Mouse (Mus musculus) embryonic facial prominence, embryonic 11.5 days (tissue): ENCODE data around the gene Nmt1. TPM values are rescaled to one million over a fixed set of nuclear protein-coding genes. Genes with fewer than 3 reads are reported as not detected.

Experiments used
- ATAC-seq: fragments of 200-750 bp; cut with Nextera tagmentation; replicated peaks from 2 replicates; pipeline ENCODE4 v1.8.0; 2017; ENCODE audit warnings: low read depth; ENCODE audit not compliant: insufficient number of reproducible peaks, low FRiP score, low TSS enrichment
- DNase-seq: peaks from one replicate; pipeline ENCODE4 v3.0.0-alpha.2; 2015; ENCODE audit warnings: low spot score
- H3K27ac ChIP-seq: fragments of 300-500 bp; sonication (generic); replicated peaks from 2 replicates; pipeline ENCODE4 v1.5.1; 2014; ENCODE audit warnings: mild to moderate bottlenecking, low read depth, low read length, control low read depth
- H3K27me3 ChIP-seq: fragments of 300-500 bp; sonication (generic); 2 replicates; pipeline ENCODE4 v1.6.1; 2014; ENCODE audit warnings: mild to moderate bottlenecking, low read length, moderate library complexity, mixed read lengths; ENCODE audit not compliant: control insufficient read depth, insufficient read depth
- H3K36me3 ChIP-seq: fragments of 300-500 bp; sonication (generic); replicated peaks from 2 replicates; pipeline ENCODE4 v1.6.1; 2014; ENCODE audit warnings: low read depth, mild to moderate bottlenecking, low read length, moderate library complexity, mixed read lengths; ENCODE audit not compliant: control insufficient read depth, insufficient read depth
- H3K4me1 ChIP-seq: fragments of 300-500 bp; sonication (generic); 2 replicates; pipeline ENCODE4 v1.6.1; 2014; ENCODE audit warnings: low read length, mixed read lengths; ENCODE audit not compliant: control insufficient read depth, insufficient read depth
- H3K4me2 ChIP-seq: fragments of 300-500 bp; sonication (generic); 2 replicates; pipeline ENCODE4 v1.6.1; 2014; ENCODE audit warnings: low read depth, mild to moderate bottlenecking, control low read depth, low read length, moderate library complexity
- H3K4me3 ChIP-seq: fragments of 300-500 bp; sonication (generic); 2 replicates; pipeline ENCODE4 v1.5.1; 2014; ENCODE audit warnings: low read depth, low read length, control low read depth
- H3K9ac ChIP-seq: fragments of 300-500 bp; sonication (generic); replicated peaks from 2 replicates; pipeline ENCODE4 v1.6.1; 2014; ENCODE audit warnings: mild to moderate bottlenecking, control low read depth, low read length
- H3K9me3 ChIP-seq: fragments of 300-500 bp; sonication (generic); replicated peaks from 2 replicates; pipeline ENCODE4 v1.6.1; 2016; ENCODE audit warnings: mild to moderate bottlenecking, low read length, inconsistent platforms, mixed read lengths; ENCODE audit not compliant: control insufficient read depth
- WGBS: fragments of 180-500 bp; shearing (Covaris S2); extraction: QIAGEN DNeasy Blood & Tissue Kit; methylation state at CpG from one replicate; pipeline ENCODE4 v1.1.7; 2014; 5-methylcytosine and 5-hydroxymethylcytosine counted together
- polyA plus RNA-seq: library from polyadenylated mRNA; unstranded; fragments of >200 nt; fragmentation: Nextera tagmentation; extraction: Ambion mirVana; gene quantifications from 2 replicates; pipeline ENCODE4 v1.2.1, GENCODE M21; 2014

The Nmt1 gene
- polyA plus RNA-seq, 1 experiment from 2014 or later = 48.6 TPM

DNA sequence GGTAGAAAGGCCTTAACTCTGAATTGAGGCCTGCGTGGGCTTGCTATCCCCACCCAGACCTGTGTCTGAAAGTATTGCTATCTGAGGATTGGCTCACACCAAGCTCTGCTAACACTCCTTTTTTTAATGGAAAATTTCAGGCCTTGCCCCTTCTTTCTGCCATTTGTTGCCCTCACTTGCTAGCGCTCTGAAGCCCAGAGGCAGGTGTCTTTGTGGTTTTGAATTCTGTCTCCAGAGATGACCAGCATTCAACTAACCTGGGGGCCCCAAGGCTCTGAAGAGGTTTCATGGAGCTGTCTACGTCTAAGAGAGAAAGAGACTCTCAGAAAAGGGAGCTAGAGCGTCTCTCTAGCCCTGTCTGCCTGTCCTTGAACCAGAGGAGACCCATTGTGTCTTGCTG lies 40.3 kb downstream of the Nmt1 start:
- no peak overlapping the region for H3K4me3 ChIP-seq
- no peaks in the 10 kb centered on the region for H3K27me3 ChIP-seq
- DNase-seq (no peak), ATAC-seq (no peak)
- H3K4me2 ChIP-seq = no peak overlapping the region
- H3K27ac ChIP-seq = no peak overlapping the region
- H3K36me3 ChIP-seq = peaks cover 17% of the 10 kb centered on the region
- no peaks in the 10 kb centered on the region for H3K9me3 ChIP-seq
- H3K9ac ChIP-seq = no peak overlapping the region
- WGBS = 87% methylated on average over 4 of the region's 4 CpGs
- no peaks in the 10 kb centered on the region for H3K4me1 ChIP-seq

DNA sequence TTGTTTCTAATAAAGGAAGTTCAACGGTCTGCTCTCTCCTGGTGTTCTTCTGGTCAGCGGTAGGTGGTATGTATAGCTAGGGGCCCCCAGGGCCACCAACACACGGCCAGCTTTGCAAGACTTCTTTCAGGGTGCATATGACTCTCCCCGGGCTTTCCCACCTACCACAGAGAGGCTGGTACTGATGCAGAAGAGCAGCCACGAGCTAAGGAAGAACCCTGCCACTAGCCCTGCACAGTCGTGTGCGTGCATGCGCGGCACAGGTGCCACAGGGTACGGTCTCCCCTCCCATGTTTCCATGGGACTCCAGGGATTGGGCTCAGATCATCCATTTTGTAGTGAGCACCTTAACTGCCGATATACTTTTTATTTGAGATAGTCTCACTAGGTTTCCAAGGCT lies 40.9 kb downstream of the Nmt1 start:
- ATAC-seq (no peak), DNase-seq (no peak)
- 95% methylated on average over 11 of the region's 11 CpGs for WGBS
- H3K4me2 ChIP-seq = no peak overlapping the region
- no peaks in the 10 kb centered on the region for H3K27me3 ChIP-seq
- no peak overlapping the region for H3K9ac ChIP-seq
- H3K36me3 ChIP-seq = peaks cover 16% of the 10 kb centered on the region
- no peak overlapping the region for H3K4me3 ChIP-seq
- H3K4me1 ChIP-seq = no peaks in the 10 kb centered on the region
- no peak overlapping the region for H3K27ac ChIP-seq
- no peaks in the 10 kb centered on the region for H3K9me3 ChIP-seq

DNA sequence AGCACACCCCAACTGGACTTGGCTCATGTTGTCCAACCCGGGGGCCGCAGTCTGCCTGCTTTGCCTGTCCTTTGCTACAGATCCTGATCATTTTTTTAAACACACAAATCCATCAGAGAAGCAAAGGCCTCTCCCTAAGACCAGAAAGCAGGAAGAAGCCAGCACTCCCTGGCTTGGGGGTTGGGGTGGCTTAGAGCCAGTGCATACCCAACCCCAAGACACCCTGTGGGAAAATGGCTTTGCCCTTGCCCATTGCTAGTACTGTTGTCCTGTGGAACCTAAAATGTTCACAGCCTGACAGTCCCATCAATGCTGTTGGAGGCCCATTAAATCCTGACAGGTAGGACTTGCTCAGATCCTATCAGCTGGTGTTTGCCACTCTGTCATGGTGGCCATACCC lies 41.7 kb downstream of the Nmt1 start:
- 95% methylated on average over 2 of the region's 2 CpGs for WGBS
- Histone ChIP-seq H3K27me3 (no peaks in the 10 kb centered on the region), H3K4me2 (no peak overlapping the region), H3K9ac (no peak overlapping the region), H3K9me3 (no peaks in the 10 kb centered on the region), H3K4me3 (no peak overlapping the region), H3K27ac (no peak overlapping the region), H3K4me1 (no peaks in the 10 kb centered on the region), H3K36me3 (peaks cover 10% of the 10 kb centered on the region)
- DNase-seq (no peak), ATAC-seq (no peak)

DNA sequence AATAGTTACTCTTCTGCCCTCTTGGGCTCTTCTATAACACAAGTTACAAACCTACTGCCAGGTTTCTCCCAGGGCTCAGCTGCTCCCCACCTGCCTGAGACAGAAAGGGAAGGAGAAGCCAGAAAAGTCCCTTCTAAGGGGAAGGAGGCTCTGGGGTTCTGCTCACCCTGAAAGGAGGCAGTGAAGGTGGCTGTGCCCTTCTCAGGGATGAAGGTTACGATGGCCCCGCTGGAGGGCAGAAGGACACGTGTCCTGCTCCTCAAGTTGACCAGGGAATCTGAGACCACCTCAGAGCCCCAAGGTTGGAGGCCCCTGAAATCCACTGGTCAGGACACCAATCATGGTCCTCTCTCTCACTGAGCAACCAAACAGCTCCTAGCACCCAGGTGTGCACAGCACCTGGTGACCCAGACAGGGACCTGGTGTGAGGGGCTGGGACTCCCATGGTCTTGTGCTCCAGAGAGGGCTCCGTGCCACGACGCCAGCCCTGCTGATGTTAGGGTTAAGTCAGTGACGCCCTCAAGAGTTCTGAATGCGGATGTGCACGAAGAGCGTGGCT lies 42.4 kb downstream of the Nmt1 start:
- no peaks in the 10 kb centered on the region for H3K27me3 ChIP-seq
- WGBS = 92% methylated on average over 10 of the region's 10 CpGs
- no peak overlapping the region for H3K4me3 ChIP-seq
- H3K36me3 ChIP-seq = peaks cover 10% of the 10 kb centered on the region
- no peaks in the 10 kb centered on the region for H3K9me3 ChIP-seq
- H3K4me1 ChIP-seq = no peaks in the 10 kb centered on the region
- H3K27ac ChIP-seq = no peak overlapping the region
- no peak overlapping the region for H3K4me2 ChIP-seq
- DNase-seq (no peak), ATAC-seq (no peak)
- no peak overlapping the region for H3K9ac ChIP-seq

DNA sequence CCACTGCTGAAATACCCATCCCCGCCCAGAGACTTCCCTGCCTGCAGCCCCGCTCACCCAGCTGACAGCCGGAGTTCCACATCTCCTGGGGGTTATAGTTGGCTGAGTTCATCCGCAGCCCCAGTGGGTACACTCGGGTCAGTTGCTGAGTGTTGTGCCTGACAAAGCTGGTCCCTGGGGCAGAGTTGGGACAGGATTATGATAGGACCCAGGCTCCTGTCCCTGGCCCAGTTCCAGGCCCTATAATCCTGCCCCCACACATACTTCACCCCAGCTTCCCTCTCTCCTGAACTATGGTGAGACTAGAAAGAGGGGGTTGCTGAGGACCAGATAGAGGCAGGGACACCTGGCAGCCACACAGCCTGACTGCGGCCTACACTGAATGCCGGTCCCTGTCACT lies 45.7 kb downstream of the Nmt1 start:
- Histone ChIP-seq H3K4me2 (no peak overlapping the region), H3K36me3 (no peaks in the 10 kb centered on the region; the same call in none of the 2 replicates), H3K9ac (no peak overlapping the region), H3K9me3 (no peaks in the 10 kb centered on the region), H3K27ac (no peak overlapping the region), H3K4me3 (no peak overlapping the region), H3K4me1 (no peaks in the 10 kb centered on the region), H3K27me3 (peaks cover under 1% of the 10 kb centered on the region; the same call in 1 of the 2 replicates)
- ATAC-seq = no peak
- DNase-seq = no peak
- 85% methylated on average over 7 of the region's 7 CpGs for WGBS

DNA sequence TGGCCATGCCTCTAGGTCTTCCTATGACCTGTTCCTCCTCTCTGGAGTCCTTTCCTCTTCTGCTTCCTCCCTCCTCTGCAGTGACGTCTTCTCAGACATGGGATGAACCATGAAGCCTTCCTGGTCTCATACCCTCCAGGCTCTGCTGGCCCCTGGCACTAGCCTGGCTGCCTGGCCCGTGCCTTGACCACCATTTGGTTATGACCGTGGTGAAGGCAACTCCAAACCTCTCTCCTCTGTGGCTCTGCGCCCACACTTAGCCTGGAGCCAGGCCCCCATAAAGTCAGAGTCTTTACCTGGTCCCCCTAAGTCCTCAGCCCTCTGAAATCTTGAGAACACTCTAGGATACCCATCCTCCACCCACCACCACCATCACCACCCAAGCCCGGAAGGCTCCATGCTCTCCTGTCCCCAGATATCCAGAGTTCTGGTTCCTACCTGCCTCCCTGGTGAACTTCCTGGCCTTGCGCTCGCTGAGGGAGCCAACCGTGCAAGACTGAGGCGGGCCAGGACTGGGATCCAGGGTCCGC lies 46.2 kb downstream of the Nmt1 start:
- Histone ChIP-seq H3K4me3 (no peak overlapping the region), H3K27ac (no peak overlapping the region), H3K36me3 (no peaks in the 10 kb centered on the region; the same call in 1 of the 2 replicates), H3K9me3 (no peaks in the 10 kb centered on the region), H3K4me1 (no peaks in the 10 kb centered on the region), H3K4me2 (no peak overlapping the region), H3K9ac (no peak overlapping the region), H3K27me3 (peaks cover 2% of the 10 kb centered on the region; the same call in 1 of the 2 replicates)
- DNase-seq (no peak), ATAC-seq (no peak)
- WGBS = 52% methylated on average over 10 of the region's 10 CpGs

DNA sequence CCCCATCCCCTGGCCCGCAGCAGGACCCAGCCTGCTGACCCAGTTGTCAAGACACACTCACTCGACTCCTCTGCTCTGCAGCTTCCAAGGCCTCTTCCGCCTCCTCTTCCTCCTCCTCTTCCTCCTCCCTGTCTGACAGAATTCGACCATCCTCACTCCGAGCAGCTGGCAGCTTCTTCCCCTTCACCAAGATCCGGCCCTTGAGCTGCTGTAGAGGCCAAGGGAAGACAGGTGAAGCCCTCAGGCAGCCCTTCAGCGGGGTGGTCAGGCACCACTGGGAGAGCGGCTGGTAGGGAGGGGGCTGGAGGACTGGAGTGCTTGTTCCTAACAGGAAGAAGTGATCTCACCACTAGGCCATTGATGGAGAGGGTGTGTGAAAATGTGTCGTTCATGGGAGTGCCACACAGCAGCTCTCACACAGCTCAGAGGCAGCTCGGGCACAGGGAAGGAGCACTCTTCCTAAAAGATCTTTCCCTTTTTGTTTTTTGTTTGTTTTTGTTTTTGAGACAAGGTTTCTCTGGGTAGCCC lies 46.9 kb downstream of the Nmt1 start:
- Histone ChIP-seq H3K36me3 (no peaks in the 10 kb centered on the region; the same call in 1 of the 2 replicates), H3K4me3 (no peak overlapping the region), H3K27ac (no peak overlapping the region), H3K9ac (no peak overlapping the region), H3K9me3 (no peaks in the 10 kb centered on the region), H3K4me2 (no peak overlapping the region), H3K4me1 (no peaks in the 10 kb centered on the region), H3K27me3 (peaks cover 3% of the 10 kb centered on the region)
- DNase-seq = no peak
- 18% methylated on average over 10 of the region's 10 CpGs for WGBS
- no peak for ATAC-seq

DNA sequence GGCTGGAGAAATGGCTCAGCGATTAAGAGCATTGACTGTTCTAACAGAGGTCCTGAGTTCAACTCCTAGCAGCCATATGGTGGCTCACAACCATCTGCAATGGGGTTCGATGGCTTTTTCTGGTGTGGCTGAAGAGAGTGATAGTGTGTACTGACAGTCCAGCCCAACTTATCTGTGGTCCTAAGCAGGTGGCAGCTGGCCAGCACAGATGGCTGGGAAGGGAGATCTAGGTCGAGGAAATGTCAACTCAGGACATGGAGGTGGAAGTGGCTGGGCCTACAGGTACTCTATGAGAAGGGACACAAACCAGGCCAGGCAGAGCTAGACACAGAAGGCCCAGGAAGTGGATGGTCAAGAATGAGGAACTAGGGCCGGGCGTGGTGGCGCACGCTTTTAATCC lies 48.0 kb downstream of the Nmt1 start:
- no peaks in the 10 kb centered on the region for H3K9me3 ChIP-seq
- H3K27ac ChIP-seq = no peak overlapping the region
- H3K27me3 ChIP-seq = peaks cover 12% of the 10 kb centered on the region
- no peaks in the 10 kb centered on the region; the same call in 1 of the 2 replicates for H3K4me1 ChIP-seq
- H3K36me3 ChIP-seq = no peaks in the 10 kb centered on the region
- no peak for DNase-seq
- ATAC-seq = no peak
- no peak overlapping the region for H3K4me2 ChIP-seq
- WGBS = 91% methylated on average over 7 of the region's 7 CpGs
- no peak overlapping the region for H3K9ac ChIP-seq
- H3K4me3 ChIP-seq = no peak overlapping the region
